Mouse (Mus musculus) embryonic facial prominence, embryonic 13.5 days (tissue): ENCODE measurements around the gene Cspg4. TPM values are rescaled to one million over a fixed set of nuclear protein-coding genes. Genes with fewer than 3 reads are reported as not detected.
"Not testable (repeated sequence)": the region's sequence is repeated elsewhere in the genome, so short reads cannot be mapped to it uniquely, and the experiment has no call there.

Source experiments
- ATAC-seq: fragments of 200-750 bp; cut with Nextera tagmentation; 2 replicates; pipeline ENCODE4 v1.8.0; 2017; ENCODE audit warnings: low read depth; ENCODE audit not compliant: insufficient number of reproducible peaks, insufficient read depth, low FRiP score, low TSS enrichment
- H3K27ac ChIP-seq: fragments of 300-500 bp; sonication (generic); 2 replicates; pipeline ENCODE4 v1.5.1; 2015; ENCODE audit warnings: moderate library complexity, mild to moderate bottlenecking, inconsistent platforms
- H3K27me3 ChIP-seq: fragments of 300-500 bp; sonication (generic); 2 replicates; pipeline ENCODE4 v1.6.1; 2015; ENCODE audit warnings: mild to moderate bottlenecking, inconsistent platforms
- H3K36me3 ChIP-seq: fragments of 300-500 bp; sonication (generic); 2 replicates; pipeline ENCODE4 v1.6.1; 2015; ENCODE audit warnings: mild to moderate bottlenecking, inconsistent platforms
- H3K4me1 ChIP-seq: fragments of 300-500 bp; sonication (generic); 2 replicates; pipeline ENCODE4 v1.6.1; 2015; ENCODE audit warnings: inconsistent platforms
- H3K4me2 ChIP-seq: fragments of 300-500 bp; sonication (generic); 2 replicates; pipeline ENCODE4 v1.6.1; 2015; ENCODE audit warnings: moderate library complexity, mild to moderate bottlenecking, inconsistent platforms
- H3K4me3 ChIP-seq: fragments of 300-500 bp; sonication (generic); 2 replicates; pipeline ENCODE4 v1.5.1; 2015; ENCODE audit warnings: mild to moderate bottlenecking, inconsistent platforms
- H3K9ac ChIP-seq: fragments of 300-500 bp; sonication (generic); 2 replicates; pipeline ENCODE4 v1.6.1; 2015; ENCODE audit warnings: mild to moderate bottlenecking, inconsistent platforms
- H3K9me3 ChIP-seq: fragments of 300-500 bp; sonication (generic); 2 replicates; pipeline ENCODE4 v1.6.1; 2016; ENCODE audit warnings: inconsistent platforms
- WGBS: fragments of 180-500 bp; shearing (Covaris S2); methylation state at CpG from one replicate; pipeline ENCODE4 v1.1.7; 2015; ENCODE audit warnings: mixed read lengths; 5-methylcytosine and 5-hydroxymethylcytosine counted together
- polyA plus RNA-seq: library from polyadenylated mRNA; unstranded; fragments of >200 nt; fragmentation: Nextera tagmentation; extraction: Ambion mirVana; gene quantifications from 2 replicates; pipeline ENCODE4 v1.2.1, GENCODE M21; 2015

The Cspg4 gene
- polyA plus RNA-seq, 1 experiment from 2014 or later, result 17.6 TPM

- Histone ChIP-seq H3K27me3 (peaks cover 3% of the 10 kb centered on the region; the same call in 1 of the 2 replicates), H3K4me1 (peaks cover 20% of the 10 kb centered on the region), H3K27ac (no peak overlapping the region), H3K9ac (peak overlapping the region; percentile 66), H3K36me3 (peaks cover 42% of the 10 kb centered on the region), H3K9me3 (no peaks in the 10 kb centered on the region), H3K4me2 (peak overlapping the region; percentile 44), H3K4me3 (no peak overlapping the region)
- 86% methylated on average over 10 of the region's 10 CpGs for WGBS
- no peak for ATAC-seq
Measured at GRCm38 (mm10) chr9:56892111-56892510, 27.3 kb downstream of the Cspg4 start.

GRCm38 (mm10) chr9:56893313-56893712 is 28.5 kb downstream of the Cspg4 start:
- H3K36me3 ChIP-seq, result peaks cover 39% of the 10 kb centered on the region
- ATAC-seq, result no peak
- H3K4me1 ChIP-seq, result peaks cover 20% of the 10 kb centered on the region
- no peak overlapping the region for H3K9ac ChIP-seq
- WGBS, result 68% methylated on average over 8 of the region's 8 CpGs
- H3K27ac ChIP-seq, result no peak overlapping the region
- no peak overlapping the region for H3K4me3 ChIP-seq
- H3K4me2 ChIP-seq, result no peak overlapping the region
- H3K9me3 ChIP-seq, result no peaks in the 10 kb centered on the region
- peaks cover 3% of the 10 kb centered on the region; the same call in 1 of the 2 replicates for H3K27me3 ChIP-seq

- Histone ChIP-seq H3K4me2 (no peak overlapping the region), H3K4me3 (no peak overlapping the region), H3K27me3 (peaks cover 3% of the 10 kb centered on the region; the same call in 1 of the 2 replicates), H3K9ac (no peak overlapping the region), H3K36me3 (peaks cover 32% of the 10 kb centered on the region), H3K9me3 (no peaks in the 10 kb centered on the region), H3K4me1 (peaks cover 20% of the 10 kb centered on the region), H3K27ac (no peak overlapping the region)
- ATAC-seq, result no peak
- WGBS, result 13% methylated on average over 3 of the region's 3 CpGs
Measured at GRCm38 (mm10) chr9:56894006-56894405, 29.2 kb downstream of the Cspg4 start.

- 85% methylated on average over 12 of the region's 12 CpGs for WGBS
Measured at GRCm38 (mm10) chr9:56896779-56897178, 31.9 kb downstream of the Cspg4 start.

GRCm38 (mm10) chr9:56899409-56899808 is 34.6 kb downstream of the Cspg4 start:
- H3K4me2 ChIP-seq, result no peak overlapping the region
- H3K36me3 ChIP-seq, result peaks cover 10% of the 10 kb centered on the region; the same call in 1 of the 2 replicates
- H3K27ac ChIP-seq, result no peak overlapping the region
- 49% methylated on average over 11 of the region's 11 CpGs for WGBS
- ATAC-seq, result no peak
- H3K4me3 ChIP-seq, result no peak overlapping the region
- peaks cover 15% of the 10 kb centered on the region for H3K4me1 ChIP-seq
- no peaks in the 10 kb centered on the region for H3K9me3 ChIP-seq
- no peak overlapping the region for H3K9ac ChIP-seq
- H3K27me3 ChIP-seq, result no peaks in the 10 kb centered on the region

More at GRCm38 (mm10) chr9:56896779-56897178, 31.9 kb downstream of the Cspg4 start:
- H3K27me3 ChIP-seq, result 0 out of 2 replicates have a peak, but pooled peaks cover 3% of the 10 kb centered on the region
- no peak overlapping the region for H3K4me3 ChIP-seq
- no peak overlapping the region for H3K9ac ChIP-seq
- no peaks in the 10 kb centered on the region for H3K9me3 ChIP-seq
- H3K4me2 ChIP-seq, result no peak overlapping the region
- H3K36me3 ChIP-seq, result peaks cover 28% of the 10 kb centered on the region
- peaks cover 24% of the 10 kb centered on the region for H3K4me1 ChIP-seq
- H3K27ac ChIP-seq, result no peak overlapping the region
- ATAC-seq, result no peak

- Histone ChIP-seq H3K9ac (no peak overlapping the region), H3K4me2 (no peak overlapping the region), H3K27me3 (no peaks in the 10 kb centered on the region), H3K4me3 (no peak overlapping the region), H3K27ac (no peak overlapping the region), H3K36me3 (peaks cover 10% of the 10 kb centered on the region; the same call in 1 of the 2 replicates), H3K9me3 (no peaks in the 10 kb centered on the region), H3K4me1 (peaks cover 15% of the 10 kb centered on the region)
- ATAC-seq, result no peak
Measured at GRCm38 (mm10) chr9:56900060-56900459, 35.2 kb downstream of the Cspg4 start.

GRCm38 (mm10) chr9:56900571-56900970 is 35.7 kb downstream of the Cspg4 start:
- Histone ChIP-seq H3K4me1 (peaks cover 15% of the 10 kb centered on the region), H3K27ac (peak overlapping the region; percentile 55; the same call in 1 of the 2 replicates), H3K9ac (no peak overlapping the region; the same call in 1 of the 2 replicates), H3K36me3 (peaks cover 10% of the 10 kb centered on the region; the same call in 1 of the 2 replicates), H3K4me3 (no peak overlapping the region), H3K27me3 (no peaks in the 10 kb centered on the region), H3K9me3 (no peaks in the 10 kb centered on the region), H3K4me2 (peak overlapping the region; percentile 18; the same call in 1 of the 2 replicates)
- no peak for ATAC-seq
- 15% methylated on average over 9 of the region's 9 CpGs for WGBS

GRCm38 (mm10) chr9:56901187-56901586 is 36.4 kb downstream of the Cspg4 start:
- Histone ChIP-seq H3K4me3 (no peak overlapping the region), H3K27ac (no peak overlapping the region; the same call in 1 of the 2 replicates), H3K9ac (no peak overlapping the region), H3K4me2 (peak overlapping the region; percentile 18; the same call in 1 of the 2 replicates), H3K36me3 (peaks cover 10% of the 10 kb centered on the region; the same call in 1 of the 2 replicates), H3K4me1 (peaks cover 15% of the 10 kb centered on the region), H3K9me3 (no peaks in the 10 kb centered on the region), H3K27me3 (no peaks in the 10 kb centered on the region)
- no peak; the same call in 1 of the 2 replicates for ATAC-seq
- WGBS, result 45% methylated on average over 8 of the region's 8 CpGs

- H3K36me3 ChIP-seq, result no peaks in the 10 kb centered on the region
- H3K9me3 ChIP-seq, result no peaks in the 10 kb centered on the region
- H3K4me2 ChIP-seq, result no peak overlapping the region
- no peak overlapping the region for H3K9ac ChIP-seq
- no peak overlapping the region for H3K4me3 ChIP-seq
- peaks cover 15% of the 10 kb centered on the region for H3K4me1 ChIP-seq
- H3K27me3 ChIP-seq, result no peaks in the 10 kb centered on the region
- no peak for ATAC-seq
- H3K27ac ChIP-seq, result no peak overlapping the region
- WGBS, result 85% methylated on average over 3 of the region's 3 CpGs
Measured at GRCm38 (mm10) chr9:56903662-56904061, 38.8 kb downstream of the Cspg4 start.

GRCm38 (mm10) chr9:56907549-56907948 is 42.7 kb downstream of the Cspg4 start:
- Histone ChIP-seq H3K4me2 (no peak overlapping the region), H3K27me3 (no peaks in the 10 kb centered on the region), H3K9ac (no peak overlapping the region), H3K4me1 (no peaks in the 10 kb centered on the region), H3K4me3 (no peak overlapping the region), H3K9me3 (no peaks in the 10 kb centered on the region), H3K27ac (no peak overlapping the region), H3K36me3 (no peaks in the 10 kb centered on the region)
- ATAC-seq, result no peak
- 83% methylated on average over 9 of the region's 9 CpGs for whole genome bisulfite sequencing

GRCm38 (mm10) chr9:56909991-56910390 is 45.2 kb downstream of the Cspg4 start:
- 49% methylated on average over 4 of the region's 4 CpGs for WGBS
- ATAC-seq, H3K4me2 ChIP-seq: not testable (repeated sequence)

GRCm38 (mm10) chr9:56911017-56911416 is 46.2 kb downstream of the Cspg4 start:
- Histone ChIP-seq H3K27me3 (no peaks in the 10 kb centered on the region), H3K9me3 (no peaks in the 10 kb centered on the region), H3K4me3 (no peak overlapping the region), H3K9ac (no peak overlapping the region), H3K4me1 (0 out of 2 replicates have a peak, but pooled peaks cover 5% of the 10 kb centered on the region), H3K4me2 (no peak overlapping the region), H3K27ac (no peak overlapping the region), H3K36me3 (peaks cover 17% of the 10 kb centered on the region)
- 36% methylated on average over 1 of the region's 1 CpGs for WGBS
- no peak for ATAC-seq

More at GRCm38 (mm10) chr9:56909991-56910390, 45.2 kb downstream of the Cspg4 start:
- H3K4me1 ChIP-seq, H3K27ac ChIP-seq, H3K4me3 ChIP-seq, H3K36me3 ChIP-seq, H3K27me3 ChIP-seq, H3K9ac ChIP-seq, H3K9me3 ChIP-seq: not testable (repeated sequence)
